Mouse (Mus musculus) intestine, embryonic 15.5 days (tissue): ENCODE measurements at regions not wholly inside any gene's neighbourhood (a gene's known extent, or its start where the extent isn't known, plus 50 kb on each side); places are given as distances from the start of the nearest gene placed in this dataset.

ENCODE experiments used
- ATAC-seq: fragments of 200-750 bp; cut with Nextera tagmentation; 2 replicates; pipeline ENCODE4 v1.8.0; 2017; ENCODE audit warnings: moderate TSS enrichment, moderate library complexity
- H3K27ac ChIP-seq: fragments of 300-500 bp; sonication (generic); 2 replicates; pipeline ENCODE4 v1.5.1; 2015; ENCODE audit warnings: mild to moderate bottlenecking, inconsistent platforms
- H3K27me3 ChIP-seq: fragments of 300-500 bp; sonication (generic); replicated peaks from 2 replicates; pipeline ENCODE4 v1.6.1; 2015; ENCODE audit warnings: inconsistent platforms
- H3K36me3 ChIP-seq: fragments of 300-500 bp; sonication (generic); 2 replicates; pipeline ENCODE4 v1.6.1; 2015; ENCODE audit warnings: inconsistent platforms
- H3K4me1 ChIP-seq: fragments of 300-500 bp; sonication (generic); replicated peaks from 2 replicates; pipeline ENCODE4 v1.6.1; 2015; ENCODE audit warnings: inconsistent platforms
- H3K4me2 ChIP-seq: fragments of 300-500 bp; sonication (generic); replicated peaks from 2 replicates; pipeline ENCODE4 v1.6.1; 2015; ENCODE audit warnings: mild to moderate bottlenecking, inconsistent platforms
- H3K4me3 ChIP-seq: fragments of 300-500 bp; sonication (generic); replicated peaks from 2 replicates; pipeline ENCODE4 v1.5.1; 2015; ENCODE audit warnings: inconsistent platforms
- H3K9ac ChIP-seq: fragments of 300-500 bp; sonication (generic); 2 replicates; pipeline ENCODE4 v1.6.1; 2015; ENCODE audit warnings: inconsistent platforms
- H3K9me3 ChIP-seq: fragments of 300-500 bp; sonication (generic); 2 replicates; pipeline ENCODE4 v1.6.1; 2016; ENCODE audit warnings: inconsistent platforms
- WGBS: fragments of 180-500 bp; shearing (Covaris S2); methylation state at CpG from one replicate; pipeline ENCODE4 v1.1.7; 2015; 5-methylcytosine and 5-hydroxymethylcytosine counted together

- WGBS = 74% methylated on average over 3 of the region's 3 CpGs
- Histone ChIP-seq H3K9ac (no peak overlapping the region), H3K36me3 (no peaks in the 10 kb centered on the region), H3K4me3 (no peak overlapping the region), H3K27me3 (no peaks in the 10 kb centered on the region), H3K4me1 (peaks cover 22% of the 10 kb centered on the region), H3K9me3 (no peaks in the 10 kb centered on the region), H3K4me2 (no peak overlapping the region), H3K27ac (no peak overlapping the region)
- ATAC-seq = no peak
Measured at GRCm38 (mm10) chr14:33804321-33804720, 119.1 kb upstream of the Gdf10 start.

GRCm38 (mm10) chr14:33804721-33805120 lies 118.7 kb upstream of the Gdf10 start:
- no peak overlapping the region for H3K9ac ChIP-seq
- no peaks in the 10 kb centered on the region for H3K36me3 ChIP-seq
- H3K4me2 ChIP-seq = no peak overlapping the region
- ATAC-seq = no peak
- no peaks in the 10 kb centered on the region for H3K9me3 ChIP-seq
- H3K4me1 ChIP-seq = peaks cover 24% of the 10 kb centered on the region
- H3K27ac ChIP-seq = no peak overlapping the region
- no peaks in the 10 kb centered on the region for H3K27me3 ChIP-seq
- H3K4me3 ChIP-seq = no peak overlapping the region
- WGBS = 51% methylated on average over 6 of the region's 6 CpGs

- 56% methylated on average over 7 of the region's 7 CpGs for WGBS
- Histone ChIP-seq H3K4me3 (no peak overlapping the region), H3K9me3 (no peaks in the 10 kb centered on the region), H3K27me3 (no peaks in the 10 kb centered on the region), H3K27ac (0 out of 2 replicates have a peak overlapping the region, but pooled peaks have one; percentile 9), H3K4me2 (no peak overlapping the region), H3K36me3 (no peaks in the 10 kb centered on the region), H3K9ac (no peak overlapping the region), H3K4me1 (peaks cover 24% of the 10 kb centered on the region)
- no peak for ATAC-seq
Measured at GRCm38 (mm10) chr14:33807196-33807595, 116.2 kb upstream of the Gdf10 start.

- no peak overlapping the region for H3K4me3 ChIP-seq
- 0 out of 2 replicates have a peak overlapping the region, but pooled peaks have one; percentile 31 for H3K4me2 ChIP-seq
- no peaks in the 10 kb centered on the region for H3K36me3 ChIP-seq
- H3K4me1 ChIP-seq = peaks cover 27% of the 10 kb centered on the region
- ATAC-seq = peak; percentile 80
- H3K9ac ChIP-seq = no peak overlapping the region
- no peaks in the 10 kb centered on the region for H3K9me3 ChIP-seq
- no peaks in the 10 kb centered on the region for H3K27me3 ChIP-seq
- peak overlapping the region; percentile 79 for H3K27ac ChIP-seq
- WGBS = 10% methylated on average over 11 of the region's 11 CpGs
Measured at GRCm38 (mm10) chr14:33808593-33809265, 114.7 kb upstream of the Gdf10 start.

- no peaks in the 10 kb centered on the region for H3K9me3 ChIP-seq
- no peak overlapping the region for H3K4me3 ChIP-seq
- peaks cover 27% of the 10 kb centered on the region for H3K4me1 ChIP-seq
- ATAC-seq = no peak
- H3K9ac ChIP-seq = no peak overlapping the region
- H3K27me3 ChIP-seq = no peaks in the 10 kb centered on the region
- no peak overlapping the region for H3K4me2 ChIP-seq
- 88% methylated on average over 4 of the region's 4 CpGs for WGBS
- no peaks in the 10 kb centered on the region for H3K36me3 ChIP-seq
- H3K27ac ChIP-seq = no peak overlapping the region
Measured at GRCm38 (mm10) chr14:33810584-33810983, 112.8 kb upstream of the Gdf10 start.

- WGBS = 76% methylated on average over 3 of the region's 3 CpGs
- H3K4me1 ChIP-seq = peaks cover 27% of the 10 kb centered on the region
Measured at GRCm38 (mm10) chr14:33811241-33811640, 112.1 kb upstream of the Gdf10 start.

GRCm38 (mm10) chr14:33812266-33812665 lies 111.1 kb upstream of the Gdf10 start:
- no peaks in the 10 kb centered on the region for H3K9me3 ChIP-seq
- H3K4me1 ChIP-seq = peaks cover 25% of the 10 kb centered on the region
- no peak overlapping the region for H3K27ac ChIP-seq
- 67% methylated on average over 8 of the region's 8 CpGs for WGBS
- peak overlapping the region; percentile 19; the same call in 1 of the 2 replicates for H3K4me2 ChIP-seq
- H3K4me3 ChIP-seq = no peak overlapping the region
- no peak for ATAC-seq
- no peak overlapping the region for H3K9ac ChIP-seq
- no peaks in the 10 kb centered on the region for H3K36me3 ChIP-seq
- H3K27me3 ChIP-seq = no peaks in the 10 kb centered on the region

More at GRCm38 (mm10) chr14:33811241-33811640, 112.1 kb upstream of the Gdf10 start:
- H3K36me3 ChIP-seq = no peaks in the 10 kb centered on the region
- no peak overlapping the region for H3K27ac ChIP-seq
- no peaks in the 10 kb centered on the region for H3K9me3 ChIP-seq
- ATAC-seq = no peak
- H3K9ac ChIP-seq = no peak overlapping the region
- H3K27me3 ChIP-seq = no peaks in the 10 kb centered on the region
- no peak overlapping the region for H3K4me3 ChIP-seq
- H3K4me2 ChIP-seq = no peak overlapping the region

GRCm38 (mm10) chr14:33812772-33813171 lies 110.6 kb upstream of the Gdf10 start:
- no peaks in the 10 kb centered on the region for H3K9me3 ChIP-seq
- WGBS = 52% methylated on average over 4 of the region's 4 CpGs
- ATAC-seq = 0 out of 2 replicates have a peak, but pooled peaks have one; percentile 26
- no peaks in the 10 kb centered on the region for H3K27me3 ChIP-seq
- no peak overlapping the region for H3K4me2 ChIP-seq
- H3K4me1 ChIP-seq = peaks cover 20% of the 10 kb centered on the region
- H3K27ac ChIP-seq = 0 out of 2 replicates have a peak overlapping the region, but pooled peaks have one; percentile 9
- no peak overlapping the region for H3K4me3 ChIP-seq
- no peaks in the 10 kb centered on the region for H3K36me3 ChIP-seq
- H3K9ac ChIP-seq = no peak overlapping the region

GRCm38 (mm10) chr14:33813274-33813673 lies 110.1 kb upstream of the Gdf10 start:
- no peaks in the 10 kb centered on the region for H3K27me3 ChIP-seq
- no peak overlapping the region for H3K4me3 ChIP-seq
- H3K36me3 ChIP-seq = no peaks in the 10 kb centered on the region
- H3K4me1 ChIP-seq = peaks cover 16% of the 10 kb centered on the region
- no peak overlapping the region for H3K27ac ChIP-seq
- WGBS = 43% methylated on average over 3 of the region's 3 CpGs
- H3K9ac ChIP-seq = no peak overlapping the region
- H3K4me2 ChIP-seq = no peak overlapping the region
- no peak for ATAC-seq
- H3K9me3 ChIP-seq = no peaks in the 10 kb centered on the region

- H3K4me3 ChIP-seq = no peak overlapping the region
- peaks cover 7% of the 10 kb centered on the region for H3K4me1 ChIP-seq
- WGBS = 38% methylated on average over 1 of the region's 1 CpGs
- no peak for ATAC-seq
- no peak overlapping the region for H3K9ac ChIP-seq
- H3K27me3 ChIP-seq = no peaks in the 10 kb centered on the region
- no peaks in the 10 kb centered on the region for H3K9me3 ChIP-seq
- no peak overlapping the region for H3K4me2 ChIP-seq
- no peak overlapping the region for H3K27ac ChIP-seq
- H3K36me3 ChIP-seq = no peaks in the 10 kb centered on the region
Measured at GRCm38 (mm10) chr14:33814107-33814506, 109.3 kb upstream of the Gdf10 start.

- Histone ChIP-seq H3K9ac (no peak overlapping the region), H3K36me3 (no peaks in the 10 kb centered on the region), H3K27me3 (no peaks in the 10 kb centered on the region), H3K9me3 (no peaks in the 10 kb centered on the region), H3K4me2 (no peak overlapping the region), H3K27ac (no peak overlapping the region), H3K4me1 (peaks cover 3% of the 10 kb centered on the region), H3K4me3 (no peak overlapping the region)
- no peak for ATAC-seq
- 71% methylated on average over 2 of the region's 2 CpGs for WGBS
Measured at GRCm38 (mm10) chr14:33814599-33814998, 108.8 kb upstream of the Gdf10 start.

GRCm38 (mm10) chr14:33820541-33821260 lies 102.7 kb upstream of the Gdf10 start:
- no peaks in the 10 kb centered on the region for H3K36me3 ChIP-seq
- no peak for ATAC-seq
- peaks cover 7% of the 10 kb centered on the region for H3K4me1 ChIP-seq
- H3K4me3 ChIP-seq = no peak overlapping the region
- 81% methylated on average over 14 of the region's 14 CpGs for WGBS
- no peak overlapping the region for H3K27ac ChIP-seq
- no peaks in the 10 kb centered on the region for H3K27me3 ChIP-seq
- no peak overlapping the region for H3K4me2 ChIP-seq
- no peak overlapping the region for H3K9ac ChIP-seq
- H3K9me3 ChIP-seq = no peaks in the 10 kb centered on the region
